Mouse (Mus musculus): ENCODE results near the gene Calcrl.

DNA sequence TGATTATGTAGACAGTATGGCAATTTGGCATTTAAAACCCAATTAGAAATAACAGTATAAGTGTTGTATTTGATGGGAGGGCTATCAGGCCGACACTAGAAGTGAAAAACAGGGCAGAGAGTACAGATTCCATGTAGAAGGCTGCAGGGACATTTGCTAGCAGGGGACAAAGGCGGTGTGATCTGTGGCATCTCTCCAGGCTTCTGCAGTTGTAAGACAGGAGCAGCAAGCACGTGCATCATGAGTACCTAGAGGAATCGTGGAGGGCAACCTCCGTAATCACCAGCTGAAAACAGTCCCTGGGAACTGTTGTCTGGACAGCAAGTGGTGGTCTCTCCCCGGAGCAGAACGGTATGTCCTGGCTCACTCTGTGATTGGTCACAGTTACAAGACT, 37.2 kb downstream of the Calcrl start:
- TF ChIP-seq CTCF (IDR thresholded peaks at IDR 0.05; ENCODE audit: low read depth) (no peak), EP300 (IDR thresholded peaks at IDR 0.05; ENCODE audit: low read depth) (no peak)

Data from heart, postnatal 0 days (tissue).